Mouse (Mus musculus) retina, embryonic 14.5 days (tissue): Measurements from ENCODE around the gene Insrr.

ENCODE experiments used
- DNase-seq: peaks from one replicate; pipeline ENCODE4 v3.0.0-alpha.2; 2015; ENCODE audit warnings: low spot score

Insrr gene

DNA sequence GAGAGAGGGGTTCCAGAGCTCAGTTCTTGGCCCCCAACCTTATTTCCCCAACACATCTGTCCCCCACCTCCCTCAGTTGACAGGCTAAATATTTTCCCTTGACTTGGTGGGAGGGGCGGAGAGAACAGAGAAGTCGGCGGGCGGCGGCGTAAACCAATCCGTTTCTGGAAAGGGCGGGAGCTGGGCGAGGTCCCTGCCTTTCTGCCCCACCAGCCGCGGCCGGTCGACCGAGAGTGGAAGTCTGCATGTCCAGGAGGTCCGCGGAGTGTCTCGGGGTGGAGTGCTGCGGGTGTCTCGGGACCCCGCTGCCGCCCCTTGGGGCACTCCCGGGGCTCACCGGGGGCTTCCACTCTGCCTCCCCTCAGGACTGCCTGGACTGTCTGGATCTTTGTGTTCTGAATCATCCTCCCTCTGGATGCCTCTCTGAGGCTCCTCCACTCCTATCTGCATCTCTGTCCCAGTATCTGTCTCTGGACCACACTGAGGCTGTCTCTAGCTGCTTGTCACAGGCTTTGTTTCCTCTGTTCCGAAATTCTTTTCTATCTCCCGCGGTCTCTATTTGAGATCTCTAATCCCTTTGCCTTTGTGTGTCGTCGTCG, at the start of gene Insrr:
Insrr (plus strand) TSS at position 216 of the 599 bp plus-strand sequence.
- no peak for DNase-seq

DNA sequence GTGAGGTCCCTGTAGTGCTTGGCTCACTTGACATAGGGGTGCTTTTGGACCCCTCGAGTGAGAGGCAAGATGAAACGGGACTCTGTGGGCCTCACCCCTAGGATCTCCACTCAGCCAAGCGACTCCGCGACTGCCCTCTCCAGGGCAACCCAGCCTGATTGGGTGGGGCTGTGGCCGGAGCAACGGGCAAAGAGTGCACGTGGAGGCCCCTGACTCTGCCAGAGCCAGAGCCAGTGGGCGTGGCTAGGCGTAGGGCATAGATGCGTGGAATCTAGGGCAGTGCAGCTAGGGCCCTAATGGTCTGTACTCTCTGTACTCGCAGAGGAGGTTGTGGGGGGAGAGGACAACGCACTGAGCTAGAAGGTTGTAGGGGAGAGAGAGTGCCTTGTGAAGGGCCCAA, 48.3 kb upstream of the Insrr start, which contains the start of gene Lrrc71:
Lrrc71 (minus strand) TSS at position 195 of the 400 bp plus-strand sequence.
- DNase-seq, result no peak

DNA sequence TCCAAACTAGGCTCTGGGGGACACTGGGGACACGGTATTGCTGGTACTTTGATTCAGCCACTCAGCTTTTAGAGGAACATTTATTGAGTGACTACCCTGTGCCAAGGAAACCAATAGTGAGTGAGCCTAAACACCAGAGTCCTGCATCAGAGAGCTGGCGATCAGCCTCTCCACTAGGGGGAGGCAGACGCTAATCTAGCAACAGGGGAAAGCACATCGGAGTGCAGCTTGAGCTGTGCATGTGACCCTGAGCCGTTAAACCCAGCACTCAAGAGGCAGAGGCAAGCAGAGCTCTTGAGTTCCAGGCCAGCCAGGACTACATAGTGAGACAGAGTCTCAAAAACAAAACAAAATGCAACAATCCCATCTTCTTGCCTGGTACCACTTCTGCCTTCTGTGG, 47.7 kb upstream of the Insrr start:
- peak; percentile 41 for DNase-seq

DNA sequence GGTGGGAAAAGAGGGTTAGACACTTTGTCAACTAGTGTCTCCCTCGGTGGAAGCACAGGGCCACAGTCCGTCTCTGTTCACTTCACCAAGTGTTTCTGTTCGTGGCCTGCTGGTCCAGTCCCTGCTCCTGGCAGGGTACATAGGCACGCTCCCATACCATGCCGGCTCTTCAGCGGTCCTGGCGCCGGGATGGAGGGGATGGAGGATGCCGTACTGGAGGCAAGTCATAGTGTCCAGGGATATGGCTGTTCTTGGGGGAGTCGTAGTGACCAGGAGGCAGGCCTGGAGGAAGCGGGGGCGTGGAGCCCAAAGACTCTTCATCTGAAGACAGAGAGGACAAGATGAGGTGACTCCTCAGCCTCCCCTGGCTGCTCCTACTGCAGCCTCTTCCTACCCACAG, 46.8 kb upstream of the Insrr start:
- DNase-seq, result no peak

DNA sequence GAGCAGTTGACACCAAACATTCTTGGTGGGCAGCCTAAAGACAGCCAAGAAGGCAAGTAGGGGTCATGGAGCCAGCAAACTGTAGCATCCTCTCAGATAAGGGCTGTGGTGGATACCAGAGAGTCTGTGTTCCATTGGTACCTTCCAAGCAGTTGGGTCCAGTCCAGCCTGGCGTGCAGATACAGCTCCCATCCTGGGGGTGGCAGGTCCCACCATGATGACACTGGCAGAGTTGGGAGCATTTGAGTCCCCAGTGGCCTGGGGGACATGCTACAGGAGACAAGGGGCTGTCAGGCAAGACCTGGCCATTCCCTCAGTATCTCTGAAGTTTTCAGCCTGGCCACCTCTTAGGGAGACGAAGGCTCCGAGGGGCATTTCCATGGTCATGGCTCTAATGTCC, 44.2 kb upstream of the Insrr start:
- DNase-seq, result no peak

DNA sequence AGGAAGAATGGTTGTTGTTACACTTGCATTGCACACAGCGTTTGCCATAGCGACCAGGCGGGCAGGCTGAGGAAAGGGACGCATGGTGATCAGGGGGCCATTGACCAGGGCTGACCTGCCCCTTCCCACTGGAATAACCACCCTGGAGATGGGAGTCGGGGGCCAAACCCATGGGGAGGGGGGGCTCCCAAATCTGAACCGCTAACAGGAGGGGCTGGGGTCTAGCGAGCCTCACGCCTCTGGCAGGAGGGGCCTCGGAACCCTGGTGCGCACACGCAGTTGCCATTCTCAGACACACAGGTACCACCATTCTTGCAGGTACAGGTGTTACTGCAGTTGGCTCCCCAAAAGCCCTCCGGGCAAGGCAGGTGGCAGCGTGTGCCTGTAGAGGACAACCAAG, 42.9 kb upstream of the Insrr start:
- no peak for DNase-seq

DNA sequence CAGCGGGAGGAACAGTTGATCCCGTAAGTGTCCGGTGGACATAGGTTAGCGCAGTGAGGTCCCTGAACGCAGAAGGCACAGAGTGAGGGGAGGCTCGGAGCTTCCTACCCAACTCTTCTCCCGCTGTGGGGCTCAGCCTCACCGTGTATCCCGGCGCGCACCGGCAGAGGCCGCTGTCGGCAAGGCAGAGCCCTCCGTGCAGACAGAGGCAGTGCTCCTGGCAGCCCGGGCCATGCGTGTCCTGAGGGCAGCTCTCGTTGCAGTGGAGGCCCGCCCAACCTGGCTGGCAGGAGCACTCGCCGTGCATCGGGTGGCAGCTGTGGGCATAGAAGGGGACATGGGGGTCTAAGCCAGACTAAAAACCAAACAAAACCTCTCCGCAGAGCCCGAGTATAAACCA, 40.8 kb upstream of the Insrr start:
- peak; percentile 85 for DNase-seq

DNA sequence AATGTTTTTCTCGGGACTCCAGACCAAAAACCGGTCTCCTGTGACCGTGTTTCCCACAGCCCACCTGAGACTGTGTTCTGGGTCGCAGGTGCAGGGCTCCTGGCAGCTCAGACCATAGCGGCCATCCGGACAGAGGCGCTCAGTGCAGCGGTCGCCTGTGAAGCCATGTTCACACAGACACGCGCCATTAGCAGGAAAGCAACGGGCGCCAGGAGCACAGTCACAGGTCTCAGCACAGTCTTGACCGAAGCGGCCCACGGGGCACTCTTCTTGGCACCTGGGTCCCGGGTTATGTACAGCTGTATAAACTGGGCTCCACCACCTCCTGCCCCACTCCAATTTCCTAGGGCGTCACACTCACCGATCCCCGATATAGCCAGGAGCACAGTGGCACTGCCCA, 40.3 kb upstream of the Insrr start:
- DNase-seq, result no peak

DNA sequence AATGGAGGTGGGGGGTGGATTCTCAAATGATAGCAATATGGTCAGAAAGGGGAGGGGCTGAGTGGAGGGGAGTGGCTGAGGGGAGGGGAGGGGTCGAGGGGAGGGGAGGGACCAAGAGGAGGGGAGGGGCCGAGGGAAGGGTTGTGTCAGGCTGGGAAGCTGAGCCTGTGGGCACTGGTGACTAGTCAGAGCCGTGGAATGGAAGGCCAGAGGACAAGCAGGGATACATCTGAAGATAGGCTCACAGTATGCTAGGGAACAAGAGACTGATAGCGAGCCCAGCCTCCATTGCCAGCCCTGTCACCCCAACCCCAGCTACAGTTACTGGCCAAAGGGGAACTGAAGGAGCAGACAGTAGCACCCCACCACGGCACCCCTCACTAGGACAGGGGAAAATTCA, 38.1 kb upstream of the Insrr start:
- no peak for DNase-seq

DNA sequence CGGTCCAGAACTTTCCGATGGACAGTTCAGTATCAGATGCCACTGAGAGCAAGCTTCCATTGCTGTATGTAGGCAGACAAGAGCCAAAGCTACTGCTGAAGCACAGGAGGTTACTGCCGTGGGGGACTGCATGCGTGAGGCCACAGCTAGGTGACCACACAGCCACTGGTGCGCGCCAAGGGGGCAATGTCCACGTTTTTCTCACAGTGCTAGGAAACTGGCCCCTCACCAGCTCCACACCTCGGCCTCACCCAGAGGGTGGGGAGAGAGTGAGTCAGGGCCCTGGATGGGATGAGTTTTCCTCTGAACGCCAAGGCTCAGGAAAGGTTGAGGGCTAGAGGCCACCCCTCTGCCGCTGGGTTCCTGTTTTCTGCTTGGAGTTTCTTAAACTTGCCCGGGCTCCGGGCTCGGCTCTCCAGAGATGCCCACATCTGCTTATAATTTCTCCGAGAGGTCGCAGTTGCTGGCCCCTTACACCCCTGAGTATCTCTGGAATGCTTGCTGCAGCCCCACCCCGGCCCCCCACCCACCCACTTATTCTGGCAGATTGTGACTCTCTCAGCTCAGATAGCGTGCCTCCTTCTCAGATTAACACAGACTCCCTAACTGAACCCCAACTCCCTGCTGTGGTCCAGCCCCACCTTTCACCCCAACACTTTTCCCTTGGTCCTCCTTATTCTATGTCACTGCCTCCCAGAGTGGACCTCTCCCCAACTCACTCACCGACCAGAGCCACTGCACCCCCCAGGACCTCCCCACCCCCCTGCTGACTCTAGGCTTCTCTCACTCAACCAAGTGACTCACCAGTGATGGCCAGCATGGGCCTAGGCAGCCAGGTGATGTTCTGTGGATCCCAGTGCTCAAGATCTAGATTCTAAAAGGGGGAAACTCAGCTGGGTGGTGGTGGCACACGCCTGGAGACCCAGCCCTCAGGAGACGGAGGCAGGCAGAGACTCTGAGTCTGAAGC, 35.1 kb upstream of the Insrr start:
- DNase-seq, result no peak

DNA sequence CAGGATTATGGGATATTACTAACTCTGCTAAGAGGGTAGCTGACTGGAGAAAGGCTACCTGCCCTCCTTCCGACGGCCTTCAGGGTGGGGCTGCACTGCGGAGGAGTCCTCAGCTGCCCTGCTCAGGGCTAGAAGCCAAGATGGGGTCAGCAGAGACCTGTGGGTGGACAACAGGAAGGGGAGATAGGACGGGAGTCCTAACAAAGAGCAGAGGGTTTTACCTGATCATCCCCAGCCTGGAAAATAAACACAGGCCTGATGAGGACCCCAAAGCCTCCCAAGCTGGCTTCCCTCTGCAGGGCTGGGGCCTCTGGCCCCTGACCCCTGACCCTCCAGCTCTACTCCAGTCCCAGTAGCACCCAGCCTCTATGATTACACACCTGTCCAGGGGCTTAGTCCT, 33.5 kb upstream of the Insrr start:
- DNase-seq, result no peak

DNA sequence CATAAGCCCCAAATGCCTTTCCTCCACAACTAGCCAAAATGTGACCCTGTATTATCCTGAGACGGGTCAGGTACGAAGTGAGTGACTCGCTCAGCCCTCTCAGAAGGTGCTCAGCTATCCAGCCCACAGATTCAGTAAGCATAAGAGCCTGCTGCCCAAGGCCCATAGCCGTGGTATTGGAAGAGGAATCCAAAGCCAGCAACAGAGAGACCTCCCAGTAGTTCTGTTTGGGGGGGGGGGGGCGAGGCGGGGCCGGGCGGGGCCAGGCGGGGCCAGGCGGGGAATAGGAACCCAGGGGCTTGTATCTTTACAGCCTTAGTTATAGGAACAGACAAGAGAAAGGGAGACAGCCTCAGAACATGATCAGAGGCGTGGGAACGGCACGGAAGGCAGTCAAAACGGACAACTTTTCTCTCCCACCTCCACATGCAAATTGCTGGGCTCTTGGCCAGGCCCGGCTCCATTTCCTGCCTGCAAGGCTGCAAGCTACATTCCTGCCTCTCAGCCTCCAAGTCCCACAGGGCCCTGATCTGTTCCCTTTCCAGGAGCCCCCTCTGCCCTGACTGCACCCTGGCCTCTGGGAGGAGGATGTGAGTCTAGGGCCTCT, 33.0 kb upstream of the Insrr start:
- DNase-seq, result no peak

DNA sequence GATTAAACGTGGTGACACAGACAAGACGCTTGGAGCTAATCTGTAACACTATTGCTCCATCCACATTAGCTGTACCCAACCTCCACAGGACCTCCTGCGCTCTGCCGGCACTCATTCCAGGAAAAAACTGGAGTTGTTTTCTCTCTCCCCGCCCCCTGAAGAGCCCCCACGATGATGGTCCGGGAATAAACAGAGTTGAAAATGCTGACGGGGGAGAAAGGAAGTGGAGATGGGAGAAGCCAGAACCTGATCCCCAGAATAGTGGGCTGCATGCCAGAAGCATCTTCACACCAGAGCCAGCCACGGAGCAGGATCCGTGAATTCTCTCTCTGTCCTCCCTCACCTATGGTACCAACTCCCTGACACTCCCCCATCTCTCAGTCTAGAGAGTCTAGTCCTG, 32.2 kb upstream of the Insrr start:
- DNase-seq, result no peak

DNA sequence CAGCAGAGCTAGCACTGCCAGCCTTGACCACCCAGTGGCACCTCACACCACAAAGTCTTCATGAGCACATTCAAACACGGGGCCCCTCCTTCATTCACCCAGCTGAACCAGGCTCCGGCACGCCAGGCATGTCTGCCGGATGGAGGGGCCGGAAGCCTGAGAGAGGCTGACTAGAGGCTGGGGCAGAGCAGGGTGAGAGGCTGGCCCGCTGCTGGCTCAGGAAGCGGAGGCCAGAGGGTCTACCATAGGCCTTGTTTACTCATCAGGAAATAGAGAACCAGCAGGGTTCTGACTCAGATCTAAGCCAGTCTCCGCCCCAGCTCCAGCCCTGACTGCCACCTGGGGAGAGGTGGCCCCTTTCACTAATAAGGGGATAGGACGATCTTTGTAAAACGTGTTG, 31.7 kb upstream of the Insrr start:
- DNase-seq, result peak; percentile 21

DNA sequence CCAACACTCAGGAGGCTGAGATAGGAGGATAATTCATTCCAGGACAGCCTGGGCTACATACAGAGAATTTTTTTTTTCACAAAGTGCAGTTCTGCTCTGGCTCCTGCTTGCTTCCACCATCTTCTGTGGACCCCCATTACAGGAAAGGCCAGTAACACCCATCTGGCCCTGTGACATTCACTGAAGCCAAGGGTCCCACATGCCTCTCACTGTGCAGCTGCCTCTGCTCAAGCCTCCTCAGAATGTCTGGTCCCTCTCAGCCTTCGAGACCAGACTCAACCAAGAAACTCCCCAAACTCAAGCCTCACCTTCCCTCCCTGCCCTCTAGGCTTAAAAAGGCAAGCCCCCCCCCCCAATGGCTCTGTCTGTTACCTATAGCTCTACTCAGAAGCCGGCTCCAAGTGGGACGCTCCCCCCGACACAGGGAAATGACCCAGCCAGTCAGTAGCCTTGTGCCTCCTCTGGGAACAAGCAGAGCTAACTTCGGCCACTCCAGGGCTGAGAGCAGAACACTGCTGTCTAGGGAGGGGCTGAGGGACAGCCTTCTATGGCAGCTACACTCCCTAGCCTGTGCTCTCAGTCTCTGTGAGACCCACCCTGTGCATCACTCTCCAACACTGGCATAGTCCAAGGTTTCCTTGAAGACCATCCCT, 31.0 kb upstream of the Insrr start:
- DNase-seq, result no peak

DNA sequence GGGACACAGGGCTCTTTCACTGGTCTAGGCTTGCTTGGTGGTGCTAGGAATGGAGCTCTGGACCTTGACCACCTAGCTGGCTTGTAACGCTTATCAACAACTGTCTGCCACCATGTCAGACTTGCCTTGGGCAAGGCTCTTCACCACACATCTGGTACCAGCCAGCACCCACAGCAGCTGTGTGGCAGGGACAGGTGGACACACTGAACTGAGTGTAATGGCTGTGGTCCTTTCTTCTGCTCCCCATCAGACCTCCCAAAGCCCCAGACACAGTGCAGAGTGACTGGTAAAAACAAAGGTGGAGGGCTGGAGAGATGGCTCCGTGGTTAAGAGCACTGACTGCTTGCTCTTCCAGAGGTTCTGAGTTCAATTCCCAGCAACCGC, 30.5 kb upstream of the Insrr start:
- DNase-seq, result no peak

DNA sequence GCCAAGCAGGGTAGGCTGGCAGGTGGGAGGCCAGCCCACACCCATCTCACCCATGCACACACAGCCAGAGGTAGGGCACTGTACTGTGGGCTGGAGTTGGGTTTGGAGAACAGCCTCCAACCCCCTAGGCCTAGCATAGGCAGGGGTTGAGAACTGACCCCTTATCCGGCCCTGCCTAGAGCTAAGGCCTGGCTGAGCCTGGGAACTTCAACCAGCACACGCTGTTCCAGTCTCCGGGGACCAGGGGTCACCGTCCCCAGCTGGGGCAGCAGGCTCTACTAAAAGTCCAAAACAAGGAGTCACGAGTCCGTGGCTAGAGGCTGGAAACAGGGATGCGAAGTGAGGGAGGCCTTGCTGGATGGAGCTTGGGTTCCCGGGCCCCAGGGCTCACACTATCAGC, 29.0 kb upstream of the Insrr start:
- no peak for DNase-seq

DNA sequence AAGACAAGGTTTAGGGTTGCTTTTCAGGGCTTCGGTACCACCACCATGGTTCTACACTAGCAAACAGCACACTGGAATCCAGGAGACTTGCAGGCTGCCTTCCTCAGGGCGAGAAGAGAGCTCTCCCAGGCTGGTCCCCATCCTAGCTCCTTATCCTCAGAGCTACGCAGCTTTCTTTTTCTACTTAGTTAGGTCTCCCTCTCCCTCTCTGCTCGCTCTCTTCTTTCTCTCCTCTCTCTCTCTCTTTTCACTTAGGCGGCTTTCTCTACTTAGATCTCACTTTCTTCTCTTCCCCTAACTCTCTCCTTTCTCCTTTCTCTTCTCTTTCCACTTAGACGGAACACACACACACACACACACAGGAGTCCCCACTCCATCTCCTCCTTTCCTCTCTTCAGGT, 28.3 kb upstream of the Insrr start:
- no peak for DNase-seq

DNA sequence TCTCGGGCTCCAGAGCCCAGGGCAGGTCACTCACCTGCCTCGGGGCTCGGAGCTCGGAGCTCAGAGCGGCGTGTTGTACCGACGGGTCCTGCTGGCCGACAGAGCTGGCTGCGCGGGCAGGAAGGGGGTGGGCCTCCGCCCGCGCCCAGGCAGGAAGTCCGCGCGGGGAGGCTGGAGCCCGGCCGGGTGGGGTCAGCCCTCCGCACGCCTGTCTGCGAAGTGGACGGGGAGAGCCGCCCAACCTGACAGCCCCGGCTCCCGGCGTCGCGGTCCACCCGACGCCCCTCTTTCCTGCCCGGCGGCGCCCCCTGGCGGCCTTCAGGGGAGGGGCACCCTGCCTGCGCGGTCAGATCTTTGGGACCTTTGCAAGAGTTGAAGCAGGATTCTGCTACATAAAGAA, 27.9 kb upstream of the Insrr start:
- peak; percentile 81 for DNase-seq

DNA sequence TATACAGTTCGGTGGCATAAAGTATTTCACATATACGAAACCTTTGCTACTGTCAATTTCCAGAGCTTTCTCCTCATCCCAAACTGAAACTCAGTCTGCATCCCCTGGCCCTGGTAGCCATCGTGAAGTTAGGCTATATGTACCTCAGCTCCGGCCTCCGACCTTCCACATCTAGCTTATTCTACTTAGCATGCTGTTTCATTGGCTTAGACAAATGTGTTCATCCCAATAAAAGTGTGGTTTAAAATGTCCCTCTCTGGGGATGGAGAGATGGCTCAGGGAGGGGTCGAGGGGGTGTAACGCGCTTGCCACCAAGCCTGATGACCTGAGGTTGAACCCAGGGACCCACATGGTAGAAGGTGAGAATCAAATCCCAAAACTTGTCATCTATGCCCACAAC, 27.2 kb upstream of the Insrr start:
- DNase-seq, result no peak

DNA sequence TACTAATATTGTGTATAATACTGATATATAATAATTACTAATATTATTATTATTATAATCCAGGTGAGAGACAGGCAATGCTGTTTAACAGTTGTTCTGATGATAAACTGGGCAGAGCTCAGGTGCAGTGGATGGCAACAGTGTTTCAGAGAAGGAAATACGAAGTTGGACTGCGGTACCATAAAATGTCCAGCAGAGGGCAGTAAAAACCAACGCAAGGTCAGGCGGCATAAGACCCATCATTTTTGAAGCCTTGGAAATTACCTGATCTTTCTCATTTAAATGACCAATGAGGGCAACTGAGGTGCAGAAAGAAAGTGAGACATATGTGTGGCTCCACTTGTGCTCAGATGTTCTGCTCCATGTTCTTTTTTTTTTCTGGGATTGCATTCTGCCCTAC, 26.5 kb upstream of the Insrr start:
- peak; percentile 88 for DNase-seq

DNA sequence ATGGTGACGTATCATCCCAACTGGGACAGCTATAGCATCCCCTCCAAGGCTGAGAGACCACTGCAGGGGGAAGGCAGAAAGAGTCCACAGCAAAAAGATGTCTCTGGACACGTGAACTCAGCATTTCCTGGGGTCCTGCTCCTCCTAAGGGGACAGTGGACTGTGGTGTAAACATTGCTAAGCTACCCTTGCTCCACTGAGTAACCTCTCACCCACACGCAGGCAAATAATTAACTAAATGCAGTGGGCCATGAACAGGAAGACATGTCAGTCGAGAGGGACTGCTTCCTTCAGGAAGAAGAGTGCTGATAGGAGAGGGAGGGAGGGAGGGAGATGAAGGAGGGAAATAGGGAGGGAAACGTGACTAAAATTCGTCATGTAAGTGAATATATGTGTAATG, 25.7 kb upstream of the Insrr start:
- no peak for DNase-seq

DNA sequence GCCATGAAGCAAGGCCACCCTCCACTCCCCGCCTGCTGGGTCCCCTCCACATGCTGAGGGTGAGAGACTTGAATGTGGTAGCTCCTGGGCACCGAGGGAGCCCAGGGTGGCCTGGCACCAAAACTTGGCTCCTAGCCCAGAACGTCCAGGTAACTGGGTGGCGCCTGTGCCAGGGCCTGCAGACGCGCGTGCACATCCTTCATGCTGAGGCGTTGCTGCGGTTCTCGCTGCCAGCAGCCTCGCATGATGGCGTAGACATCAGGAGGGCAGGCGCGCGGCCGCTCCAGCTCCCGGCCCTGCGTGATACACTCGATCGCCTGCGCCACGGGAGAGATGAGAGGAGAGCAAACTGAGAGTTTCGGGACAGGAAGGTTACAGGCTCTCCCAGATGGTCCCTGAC, 18.5 kb upstream of the Insrr start:
- no peak for DNase-seq
